Mouse (Mus musculus): ENCODE results near the gene Trim14. TPM values are rescaled to one million over a fixed set of nuclear protein-coding genes. Genes with fewer than 3 reads are reported as not detected.

Trim14 gene
- total and polyA plus RNA-seq, 2 experiments from 2014 or later: 0.75 to 1.8 TPM

DNA sequence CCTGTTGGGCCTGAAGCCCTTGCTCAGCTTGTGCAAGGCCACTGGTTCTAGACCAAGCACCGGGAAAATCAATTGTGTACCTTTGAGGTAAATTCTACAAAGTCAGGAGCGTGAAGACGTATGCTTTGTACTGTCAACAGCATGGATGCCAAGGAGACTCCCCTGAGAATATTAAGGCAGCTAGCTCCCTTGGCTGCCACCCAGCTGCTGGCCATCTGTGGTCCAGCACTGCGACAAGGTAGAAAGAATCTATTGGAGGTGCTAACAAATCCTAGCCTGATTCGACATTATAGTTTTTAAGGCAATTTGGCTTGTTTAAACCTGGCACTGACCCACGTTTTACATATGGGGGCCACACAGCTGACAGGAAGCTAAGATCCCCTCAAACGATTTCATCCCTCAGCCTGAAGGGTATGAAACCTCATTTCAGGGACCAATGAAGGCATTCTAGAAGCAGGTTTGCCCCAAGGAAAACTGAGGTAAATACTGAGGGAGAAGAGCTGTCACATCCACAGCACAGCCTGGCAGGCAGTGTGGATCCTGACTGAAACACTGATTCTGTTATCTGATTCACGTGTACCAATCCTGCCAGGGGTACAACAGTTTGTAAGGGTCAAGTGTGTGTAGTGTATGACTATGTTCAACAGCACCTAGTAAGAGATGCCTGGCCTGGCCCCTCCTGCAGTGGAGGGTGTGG is 30.4 kb downstream of the Trim14 start:
- 74% methylated on average over 8 of the region's 8 CpGs for WGBS
- Histone ChIP-seq H3K4me3 (ENCODE audit: low read depth, low read length) (no peak overlapping the region), H3K4me2 (ENCODE audit: low read depth, low read length, poor library complexity, severe bottlenecking) (no peak overlapping the region), H3K27me3 (ENCODE audit: insufficient read depth, low read length) (no peaks in the 10 kb centered on the region), H3K4me1 (ENCODE audit: insufficient read depth, low read length) (no peaks in the 10 kb centered on the region), H3K36me3 (ENCODE audit: insufficient read depth, low read length) (peaks cover 24% of the 10 kb centered on the region), H3K27ac (ENCODE audit: low read depth, low read length) (no peak overlapping the region), H3K9ac (replicated peaks; ENCODE audit: low read length, poor library complexity, severe bottlenecking) (no peak overlapping the region), H3K9me3 (ENCODE audit: low read length) (no peaks in the 10 kb centered on the region)
- no peak for TF ChIP-seq CTCF (IDR thresholded peaks at IDR 0.05)
- DNase-seq (ENCODE audit: low spot score) (peak; percentile 35), ATAC-seq (ENCODE audit: low FRiP score) (no peak)

DNA sequence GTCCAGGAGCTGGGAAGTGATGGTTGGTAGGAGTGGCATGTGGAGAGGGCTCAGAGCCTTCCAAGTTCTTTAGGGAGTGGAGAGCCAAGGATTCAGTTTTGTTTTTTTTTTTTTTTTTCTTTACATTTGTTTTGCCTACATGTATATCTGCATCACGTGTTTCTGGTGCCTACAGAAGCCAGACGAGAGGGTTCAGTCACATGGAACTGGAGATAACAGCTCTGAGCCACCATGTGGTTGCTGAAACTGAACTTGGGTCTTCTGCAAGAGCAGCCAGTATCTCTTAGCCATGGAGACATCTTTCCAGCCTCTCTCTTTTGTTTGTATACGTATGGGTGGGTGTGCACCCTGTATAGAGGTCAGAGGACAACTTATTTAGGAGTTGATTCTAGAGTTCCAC is 32.1 kb downstream of the Trim14 start:
- no peak overlapping the region for H3K9ac ChIP-seq (replicated peaks; ENCODE audit: low read length, poor library complexity, severe bottlenecking)
- no peak for TF ChIP-seq CTCF (IDR thresholded peaks at IDR 0.05)
- no peaks in the 10 kb centered on the region for H3K27me3 ChIP-seq (ENCODE audit: insufficient read depth, low read length)
- H3K4me3 ChIP-seq (ENCODE audit: low read depth, low read length): no peak overlapping the region
- no peak for ATAC-seq (ENCODE audit: low FRiP score)
- H3K9me3 ChIP-seq (ENCODE audit: low read length): no peaks in the 10 kb centered on the region
- no peaks in the 10 kb centered on the region for H3K4me1 ChIP-seq (ENCODE audit: insufficient read depth, low read length)
- H3K4me2 ChIP-seq (ENCODE audit: low read depth, low read length, poor library complexity, severe bottlenecking): no peak overlapping the region
- peaks cover 33% of the 10 kb centered on the region for H3K36me3 ChIP-seq (ENCODE audit: insufficient read depth, low read length)
- 85% methylated on average over 3 of the region's 3 CpGs for WGBS
- H3K27ac ChIP-seq (ENCODE audit: low read depth, low read length): no peak overlapping the region
- no peak for DNase-seq (ENCODE audit: low spot score)

DNA sequence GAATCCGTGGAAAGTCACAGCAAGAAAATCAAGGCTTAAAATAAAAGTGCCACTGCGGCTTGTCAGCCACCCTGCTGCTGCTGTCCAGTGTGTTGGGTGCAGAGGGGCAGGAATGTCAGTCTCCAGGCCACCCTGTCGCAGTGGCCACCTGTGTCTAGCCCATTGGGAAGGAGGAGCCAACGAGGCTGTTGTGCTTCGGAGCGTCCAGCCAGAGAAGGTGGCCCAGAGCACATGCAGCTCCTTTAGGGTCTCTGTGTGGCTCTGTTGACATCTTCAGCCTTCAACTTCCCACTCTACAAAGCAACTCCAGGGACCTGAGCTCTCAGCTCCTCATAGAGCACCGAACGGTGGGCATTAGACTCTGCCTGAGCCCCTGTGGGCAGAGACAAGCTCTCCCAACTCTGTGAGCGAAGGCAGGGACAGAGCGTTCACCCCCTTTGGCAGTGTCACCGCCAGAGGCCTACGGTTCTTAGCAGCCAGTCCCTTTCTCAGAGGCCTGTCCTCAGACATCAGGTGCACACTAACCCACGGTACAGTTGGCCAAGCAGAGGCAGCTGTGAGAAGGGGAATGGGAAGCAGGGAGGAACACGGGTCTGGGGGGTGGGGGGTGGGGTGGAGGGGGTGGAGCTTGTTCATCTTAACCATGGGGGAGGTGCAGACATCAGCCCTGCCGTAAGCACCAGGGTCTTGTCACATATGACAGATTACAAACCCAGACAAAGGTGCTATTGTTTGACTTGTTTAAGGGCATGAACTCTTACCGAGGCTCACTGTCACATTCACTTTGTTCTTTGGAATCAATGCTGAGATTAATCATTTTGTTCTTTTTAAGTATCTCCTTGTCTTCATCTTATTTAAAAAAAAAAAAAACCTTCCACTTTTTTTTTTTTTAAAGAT is 33.1 kb downstream of the Trim14 start:
- no peaks in the 10 kb centered on the region for H3K9me3 ChIP-seq (ENCODE audit: low read length)
- H3K4me3 ChIP-seq (ENCODE audit: low read depth, low read length): no peak overlapping the region
- H3K9ac ChIP-seq (replicated peaks; ENCODE audit: low read length, poor library complexity, severe bottlenecking): no peak overlapping the region
- H3K4me1 ChIP-seq (ENCODE audit: insufficient read depth, low read length): no peaks in the 10 kb centered on the region
- H3K4me2 ChIP-seq (ENCODE audit: low read depth, low read length, poor library complexity, severe bottlenecking): no peak overlapping the region
- ATAC-seq (ENCODE audit: low FRiP score) (no peak), DNase-seq (ENCODE audit: low spot score) (no peak)
- H3K27ac ChIP-seq (ENCODE audit: low read depth, low read length): no peak overlapping the region
- H3K36me3 ChIP-seq (ENCODE audit: insufficient read depth, low read length): peaks cover 33% of the 10 kb centered on the region
- no peak for TF ChIP-seq CTCF (IDR thresholded peaks at IDR 0.05)
- H3K27me3 ChIP-seq (ENCODE audit: insufficient read depth, low read length): no peaks in the 10 kb centered on the region
- 72% methylated on average over 16 of the region's 16 CpGs for WGBS

DNA sequence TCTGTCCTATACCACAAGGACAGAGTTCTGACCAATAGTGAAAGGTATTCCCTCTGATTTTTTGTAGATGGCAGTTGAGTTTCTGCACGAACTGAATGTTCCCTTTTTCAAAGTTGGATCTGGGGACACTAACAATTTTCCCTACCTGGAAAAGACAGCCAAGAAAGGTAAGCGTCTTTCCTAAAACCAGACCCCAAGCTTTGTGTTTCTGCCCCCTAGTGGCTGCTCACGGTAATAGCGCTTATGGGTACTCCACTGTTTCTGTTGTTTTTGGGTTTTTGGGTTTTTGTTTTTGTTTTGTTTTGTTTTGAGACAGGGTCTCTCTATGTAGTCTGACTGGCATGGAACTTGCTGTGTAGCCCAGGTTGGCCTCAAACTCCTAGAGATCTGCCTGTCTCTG is 37.0 kb downstream of the Trim14 start:
- Histone ChIP-seq H3K9me3 (ENCODE audit: low read length) (no peaks in the 10 kb centered on the region), H3K4me1 (ENCODE audit: insufficient read depth, low read length) (no peaks in the 10 kb centered on the region), H3K4me2 (ENCODE audit: low read depth, low read length, poor library complexity, severe bottlenecking) (no peak overlapping the region), H3K27ac (ENCODE audit: low read depth, low read length) (no peak overlapping the region), H3K4me3 (ENCODE audit: low read depth, low read length) (no peak overlapping the region), H3K9ac (replicated peaks; ENCODE audit: low read length, poor library complexity, severe bottlenecking) (no peak overlapping the region), H3K27me3 (ENCODE audit: insufficient read depth, low read length) (no peaks in the 10 kb centered on the region), H3K36me3 (ENCODE audit: insufficient read depth, low read length) (peaks cover 30% of the 10 kb centered on the region)
- peak; percentile 85 for TF ChIP-seq CTCF (IDR thresholded peaks at IDR 0.05)
- ATAC-seq (ENCODE audit: low FRiP score) (no peak), DNase-seq (ENCODE audit: low spot score) (peak; percentile 54)
- 11% methylated on average over 4 of the region's 4 CpGs for WGBS

DNA sequence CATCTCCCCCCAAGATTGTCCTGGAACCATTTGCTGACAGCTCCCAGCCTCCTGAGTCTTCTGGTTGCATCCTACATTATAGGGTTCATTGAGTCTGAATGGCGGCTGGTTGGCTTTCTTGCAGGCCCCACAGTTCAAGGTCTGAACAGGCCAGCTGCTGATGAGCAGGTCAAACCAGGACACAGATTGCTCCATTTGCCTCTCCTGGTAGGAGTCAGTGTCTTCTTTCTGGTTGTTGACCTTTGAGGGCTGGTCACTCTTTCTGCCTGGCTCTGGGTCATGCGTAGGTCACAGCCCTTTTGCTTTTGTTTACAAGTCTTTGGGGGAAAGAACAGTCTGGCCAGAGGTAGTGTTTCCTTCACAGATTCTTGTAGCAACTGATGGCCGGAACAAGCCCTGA is 37.4 kb downstream of the Trim14 start:
- Histone ChIP-seq H3K27me3 (ENCODE audit: insufficient read depth, low read length) (no peaks in the 10 kb centered on the region), H3K36me3 (ENCODE audit: insufficient read depth, low read length) (peaks cover 30% of the 10 kb centered on the region), H3K9me3 (ENCODE audit: low read length) (no peaks in the 10 kb centered on the region), H3K27ac (ENCODE audit: low read depth, low read length) (no peak overlapping the region), H3K4me2 (ENCODE audit: low read depth, low read length, poor library complexity, severe bottlenecking) (no peak overlapping the region), H3K9ac (replicated peaks; ENCODE audit: low read length, poor library complexity, severe bottlenecking) (no peak overlapping the region), H3K4me1 (ENCODE audit: insufficient read depth, low read length) (no peaks in the 10 kb centered on the region), H3K4me3 (ENCODE audit: low read depth, low read length) (no peak overlapping the region)
- 86% methylated on average over 3 of the region's 3 CpGs for WGBS
- DNase-seq (ENCODE audit: low spot score) (no peak), ATAC-seq (ENCODE audit: low FRiP score) (no peak)
- no peak for TF ChIP-seq CTCF (IDR thresholded peaks at IDR 0.05)

Measured in midbrain, postnatal 0 days (tissue).